Mouse (Mus musculus) heart, embryonic 14.5 days (tissue): ENCODE data around the gene Nap1l4. TPM values are rescaled to one million over a fixed set of nuclear protein-coding genes. Genes with fewer than 3 reads are reported as not detected.

ENCODE experiments used
- ATAC-seq: fragments of 200-750 bp; cut with Nextera tagmentation; 2 replicates; pipeline ENCODE4 v1.8.0; 2017; ENCODE audit warnings: low read depth, moderate TSS enrichment; ENCODE audit not compliant: insufficient number of reproducible peaks, insufficient read depth, low FRiP score
- H3K27ac ChIP-seq, 2 experiments: fragments of 200-500 bp in 1 of 2; fragments of 300-500 bp in 1 of 2; sonication (generic) in 1 of 2; replicated peaks in 1 of 2; 2 replicates each; pipeline ENCODE4 v1.5.1; 2012 to 2014; ENCODE audit warnings: low read depth in 2 of 2, low read length in 2 of 2, control low read depth in 1 of 2, mild to moderate bottlenecking in 1 of 2, mixed read lengths in 1 of 2; ENCODE audit not compliant: control insufficient read depth in 1 of 2, insufficient read depth in 1 of 2
- H3K27me3 ChIP-seq: fragments of 300-500 bp; sonication (generic); 2 replicates; pipeline ENCODE4 v1.6.1; 2014; ENCODE audit warnings: mild to moderate bottlenecking, low read length, control low read depth; ENCODE audit not compliant: control insufficient read depth, insufficient read depth
- H3K36me3 ChIP-seq: fragments of 300-500 bp; sonication (generic); 2 replicates; pipeline ENCODE4 v1.6.1; 2014; ENCODE audit warnings: mild to moderate bottlenecking, control low read depth, low read length, mixed read lengths; ENCODE audit not compliant: control insufficient read depth, insufficient read depth
- H3K4me1 ChIP-seq, 2 experiments: fragments of 200-500 bp in 1 of 2; fragments of 300-500 bp in 1 of 2; sonication (generic) in 1 of 2; 2 replicates each; pipeline ENCODE4 v1.6.1; 2012 to 2014; ENCODE audit warnings: low read length in 2 of 2, control low read depth in 1 of 2, mixed read lengths in 1 of 2; ENCODE audit not compliant: control insufficient read depth in 2 of 2, insufficient read depth in 2 of 2
- H3K4me2 ChIP-seq: fragments of 300-500 bp; sonication (generic); 2 replicates; pipeline ENCODE4 v1.6.1; 2014; ENCODE audit warnings: mild to moderate bottlenecking, low read length
- H3K4me3 ChIP-seq, 2 experiments: fragments of 200-500 bp in 1 of 2; fragments of 300-500 bp in 1 of 2; sonication (generic) in 1 of 2; 2 replicates each; pipeline ENCODE4 v1.5.1; 2012 to 2014; ENCODE audit warnings: low read length in 2 of 2, mild to moderate bottlenecking in 2 of 2, control low read depth in 1 of 2, low read depth in 1 of 2, moderate library complexity in 1 of 2; ENCODE audit not compliant: control insufficient read depth in 1 of 2, insufficient read depth in 1 of 2
- H3K9ac ChIP-seq: fragments of 300-500 bp; sonication (generic); 2 replicates; pipeline ENCODE4 v1.6.1; 2014; ENCODE audit warnings: mild to moderate bottlenecking, low read length
- H3K9me3 ChIP-seq: fragments of 300-500 bp; sonication (generic); 2 replicates; pipeline ENCODE4 v1.6.1; 2016; ENCODE audit warnings: low read length, control low read depth; ENCODE audit not compliant: control insufficient read depth
- WGBS: fragments of 180-500 bp; shearing (Covaris S2); extraction: QIAGEN DNeasy Blood & Tissue Kit; methylation state at CpG from one replicate; pipeline ENCODE4 v1.1.7; 2014; 5-methylcytosine and 5-hydroxymethylcytosine counted together
- polyA plus RNA-seq: library from polyadenylated mRNA; unstranded; fragments of >200 nt; fragmentation: Nextera tagmentation; extraction: Ambion mirVana; gene quantifications from 2 replicates; pipeline ENCODE4 v1.2.1, GENCODE M21; 2014

Nap1l4 gene
- polyA plus RNA-seq, 1 experiment from 2014 or later = 114 TPM

- Histone ChIP-seq H3K4me3 (no peak overlapping the region), H3K27ac (no peak overlapping the region), H3K27me3 (peaks cover 1% of the 10 kb centered on the region), H3K4me1 (no peaks in the 10 kb centered on the region; a peak in 1 of 4 replicates), H3K36me3 (no peaks in the 10 kb centered on the region), H3K9ac (no peak overlapping the region), H3K4me2 (no peak overlapping the region), H3K9me3 (no peaks in the 10 kb centered on the region)
- WGBS = 61% methylated on average over 11 of the region's 11 CpGs
- ATAC-seq = no peak
Observed at GRCm38 (mm10) chr7:143475876-143476275, 73.0 kb downstream of the Nap1l4 start.

DNA sequence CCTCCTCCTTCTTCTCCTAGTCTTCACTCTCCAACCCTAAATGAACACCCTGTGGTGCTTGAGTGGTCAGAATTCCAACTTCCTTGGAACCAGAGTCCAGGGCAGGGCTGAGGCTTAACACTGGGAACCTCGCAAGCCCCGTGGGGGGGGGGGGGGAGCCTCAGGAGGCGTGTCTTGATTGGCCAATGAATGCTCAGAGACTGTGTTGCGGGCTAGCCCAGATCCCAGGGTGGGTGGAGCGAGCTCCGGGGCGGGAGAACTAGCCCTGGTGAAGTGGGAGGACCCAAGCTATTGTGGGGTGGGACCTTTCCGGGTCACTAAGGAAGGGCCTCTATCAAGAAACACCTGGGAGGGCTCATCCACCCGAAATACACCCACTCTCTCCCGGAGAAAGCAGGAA is 74.1 kb downstream of the Nap1l4 start:
- H3K9ac ChIP-seq = no peak overlapping the region
- H3K27me3 ChIP-seq = no peaks in the 10 kb centered on the region; the same call in 1 of the 2 replicates
- no peak for ATAC-seq
- H3K9me3 ChIP-seq = no peaks in the 10 kb centered on the region
- 0 out of 4 replicates have a peak, but pooled peaks cover 0 to under 1% of the 10 kb centered on the region in 2 experiments for H3K4me1 ChIP-seq
- H3K4me3 ChIP-seq = no peak overlapping the region
- no peak overlapping the region for H3K4me2 ChIP-seq
- 36% methylated on average over 10 of the region's 10 CpGs for WGBS
- H3K27ac ChIP-seq = no peak overlapping the region
- H3K36me3 ChIP-seq = no peaks in the 10 kb centered on the region

- no peaks in the 10 kb centered on the region for H3K36me3 ChIP-seq
- H3K4me3 ChIP-seq = no peak within 1 kb of the TSS
- H3K27ac ChIP-seq = no peak within 1 kb of the TSS
- H3K9ac ChIP-seq = no peak within 1 kb of the TSS
- no peaks in the 10 kb centered on the region for H3K9me3 ChIP-seq
- no peaks in the 10 kb centered on the region for H3K27me3 ChIP-seq
- H3K4me2 ChIP-seq = no peak within 1 kb of the TSS
- no peak for ATAC-seq
- peaks cover 0 to 4% of the 10 kb centered on the region in 2 experiments; a peak in 2 of 4 replicates for H3K4me1 ChIP-seq
- 40% methylated on average over 4 of the region's 4 CpGs for WGBS
Observed at GRCm38 (mm10) chr7:143473347-143474101, 75.4 kb downstream of the Nap1l4 start, which contains the start of gene Slc22a18. Gene Slc22a18, plus strand, starts transcription at chr7:143473736.

DNA sequence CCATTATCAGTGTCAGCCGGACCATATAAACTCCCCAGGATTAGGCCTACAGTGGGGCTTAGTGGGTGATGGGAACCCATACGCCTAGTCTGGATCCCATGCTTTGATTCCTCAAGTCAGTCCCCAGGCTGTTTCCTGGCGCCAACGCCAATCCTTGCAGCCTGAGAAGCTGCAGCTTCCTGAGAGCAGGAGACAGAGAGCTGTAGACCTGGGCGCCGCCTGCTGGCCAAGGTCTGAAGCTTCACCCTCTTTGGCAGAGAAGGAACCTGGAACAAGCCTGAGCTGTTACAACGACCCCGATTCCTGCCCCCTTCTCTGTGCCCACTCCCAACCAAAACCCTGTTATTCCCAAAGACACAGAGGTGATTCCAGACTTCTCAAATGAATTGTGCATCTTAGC is 79.0 kb downstream of the Nap1l4 start:
- Histone ChIP-seq H3K27me3 (no peaks in the 10 kb centered on the region), H3K4me2 (no peak overlapping the region), H3K27ac (no peak overlapping the region), H3K4me3 (no peak overlapping the region), H3K9me3 (no peaks in the 10 kb centered on the region), H3K9ac (no peak overlapping the region), H3K4me1 (peaks cover 5 to 12% of the 10 kb centered on the region in 2 experiments; a peak in 3 of 4 replicates), H3K36me3 (no peaks in the 10 kb centered on the region)
- no peak for ATAC-seq
- WGBS = 10% methylated on average over 8 of the region's 8 CpGs

DNA sequence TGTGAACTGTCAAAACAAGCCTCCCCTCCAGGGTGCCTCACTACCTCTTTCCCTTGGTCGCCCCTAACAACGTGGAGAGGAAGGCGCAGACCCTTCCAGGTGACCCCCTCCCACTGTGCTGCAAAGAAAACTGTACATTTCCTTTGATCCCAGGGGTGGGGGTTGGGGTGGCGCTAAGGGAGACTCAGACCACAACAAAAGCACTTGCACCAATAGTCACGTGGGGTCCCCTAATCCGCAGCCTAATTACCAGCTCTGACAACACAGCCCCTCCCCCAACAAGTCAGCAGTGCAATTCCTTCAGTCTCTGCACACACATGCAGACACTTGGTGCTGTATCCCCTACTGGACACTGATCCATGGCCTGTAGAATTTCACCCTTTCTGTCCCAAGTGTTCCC is 81.2 kb downstream of the Nap1l4 start:
- Histone ChIP-seq H3K4me2 (no peak overlapping the region), H3K27me3 (no peaks in the 10 kb centered on the region), H3K9ac (no peak overlapping the region), H3K36me3 (no peaks in the 10 kb centered on the region), H3K4me1 (peaks cover 18 to 19% of the 10 kb centered on the region in 2 experiments), H3K4me3 (no peak overlapping the region), H3K9me3 (no peaks in the 10 kb centered on the region), H3K27ac (no peak overlapping the region)
- ATAC-seq = no peak
- WGBS = 35% methylated on average over 6 of the region's 6 CpGs

- no peak for ATAC-seq
- H3K27ac ChIP-seq = no peak overlapping the region
Observed at GRCm38 (mm10) chr7:143466099-143466677, 82.7 kb downstream of the Nap1l4 start.

GRCm38 (mm10) chr7:143464811-143465560 is 83.9 kb downstream of the Nap1l4 start:
- ATAC-seq = no peak
- peaks cover 20 to 27% of the 10 kb centered on the region in 2 experiments for H3K4me1 ChIP-seq
- peak overlapping the region; percentile 36 to 37 for H3K4me3 ChIP-seq
- no peaks in the 10 kb centered on the region for H3K36me3 ChIP-seq
- 14% methylated on average over 54 of the region's 56 CpGs for WGBS
- peak overlapping the region; percentile 60 for H3K9ac ChIP-seq
- H3K27ac ChIP-seq = peak overlapping the region in 1 of 2 experiments; percentile 10; a peak in 1 of 4 replicates
- no peaks in the 10 kb centered on the region for H3K27me3 ChIP-seq
- H3K9me3 ChIP-seq = peaks cover 4% of the 10 kb centered on the region; the same call in 1 of the 2 replicates
- peak overlapping the region; percentile 74 for H3K4me2 ChIP-seq

More at GRCm38 (mm10) chr7:143466099-143466677, 82.7 kb downstream of the Nap1l4 start:
- H3K9ac ChIP-seq = peak overlapping the region; percentile 22; the same call in 1 of the 2 replicates
- H3K4me1 ChIP-seq = peaks cover 20 to 27% of the 10 kb centered on the region in 2 experiments
- WGBS = 32% methylated on average over 14 of the region's 14 CpGs
- H3K4me2 ChIP-seq = no peak overlapping the region
- no peak overlapping the region for H3K4me3 ChIP-seq
- 0 out of 2 replicates have a peak, but pooled peaks cover under 1% of the 10 kb centered on the region for H3K9me3 ChIP-seq
- H3K36me3 ChIP-seq = no peaks in the 10 kb centered on the region
- no peaks in the 10 kb centered on the region for H3K27me3 ChIP-seq
